Mouse (Mus musculus) neural tube, embryonic 10.5 days (tissue): ENCODE data around the gene Nfe2.
"Not testable (repeated sequence)": the region's sequence is repeated elsewhere in the genome, so short reads cannot be mapped to it uniquely, and the experiment has no call there.

Experiments used
- DNase-seq: peaks from one replicate; pipeline ENCODE4 v3.0.0-alpha.2; 2017; ENCODE audit warnings: low spot score; ENCODE audit errors: extremely low spot score

Gene Nfe2

DNA sequence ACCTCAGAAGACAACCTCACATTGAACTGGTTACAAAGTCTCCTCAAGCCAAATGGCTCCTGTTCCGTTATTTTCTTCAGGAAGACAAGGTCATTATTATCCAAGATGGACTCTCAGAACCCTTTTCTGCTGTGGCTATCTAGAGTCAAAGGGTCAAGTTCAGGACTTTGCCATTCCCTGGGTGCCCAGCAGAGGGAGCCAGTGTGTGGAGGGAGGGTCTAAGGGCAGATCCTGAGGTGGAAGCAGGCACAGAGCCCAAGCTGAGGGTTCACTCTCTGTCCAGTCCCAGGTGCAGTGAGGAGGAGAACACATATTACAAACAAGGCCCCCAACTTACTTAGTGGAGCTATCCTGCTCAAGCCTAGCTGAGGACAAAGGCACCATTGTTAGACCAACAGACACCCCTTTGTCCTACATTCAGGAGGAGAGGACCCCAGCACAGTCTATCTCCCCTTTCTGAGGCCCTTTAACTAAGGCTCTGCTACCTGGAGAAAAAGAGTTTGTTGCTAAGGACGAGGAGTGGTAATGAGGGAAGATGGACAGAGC is 7.9 kb downstream of the Nfe2 start:
- DNase-seq, result peak; percentile 83

- not testable (repeated sequence) for DNase-seq
Measured at GRCm38 (mm10) chr15:103249511-103249910, 8.7 kb downstream of the Nfe2 start.

- peak; percentile 45 for DNase-seq
Measured at GRCm38 (mm10) chr15:103248401-103249313, 9.5 kb downstream of the Nfe2 start.

DNA sequence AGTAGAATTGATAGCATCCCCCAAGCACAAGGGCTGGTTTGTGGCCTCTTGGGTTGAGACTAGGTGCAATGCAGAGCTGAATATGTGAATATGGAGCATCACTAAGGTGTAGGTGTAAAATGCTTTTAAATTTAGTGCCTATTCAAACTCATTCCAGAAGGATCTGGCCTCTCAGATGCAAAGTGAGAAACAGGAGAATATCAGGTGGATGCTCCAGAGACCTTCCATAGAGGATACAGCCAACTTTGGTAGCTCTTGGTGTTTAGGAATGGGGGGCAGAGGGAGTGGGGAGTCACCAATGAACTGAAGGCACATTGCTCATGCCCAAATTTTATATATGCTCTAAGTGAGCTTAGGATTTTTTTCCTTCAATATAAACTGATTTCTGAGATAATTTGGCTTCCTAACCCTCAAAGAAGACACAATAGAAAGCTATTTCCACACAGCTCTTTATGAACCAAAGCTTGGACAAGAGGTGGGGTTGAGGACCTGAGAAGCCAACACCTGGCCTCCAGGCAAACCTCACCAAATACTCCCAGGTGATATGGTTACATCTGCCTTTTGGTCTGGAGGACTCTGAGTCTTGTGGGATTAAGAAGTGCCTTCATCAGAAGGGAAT is 10.3 kb downstream of the Nfe2 start:
- DNase-seq, result no peak

GRCm38 (mm10) chr15:103247078-103247781 is 11.0 kb downstream of the Nfe2 start:
- DNase-seq, result no peak

DNA sequence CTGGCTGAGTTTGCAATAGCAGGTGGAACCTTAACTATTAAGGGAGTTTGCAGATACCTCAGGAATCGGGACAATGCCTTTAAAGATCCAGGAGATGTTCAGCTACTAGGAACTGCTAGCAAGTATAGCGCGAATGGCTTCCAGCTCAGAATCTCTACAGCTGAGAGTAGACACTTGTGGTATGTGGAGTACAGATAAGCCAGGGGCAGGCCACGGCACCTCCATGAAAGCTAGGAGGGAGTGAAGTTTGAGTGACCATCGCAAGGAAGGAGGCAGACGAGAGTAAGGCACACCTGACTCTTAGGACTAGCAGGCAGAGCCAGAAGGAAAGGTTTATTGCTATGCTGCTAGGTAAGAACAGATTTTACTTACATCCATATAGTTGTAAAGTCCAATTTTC is 12.6 kb downstream of the Nfe2 start:
- DNase-seq, result no peak

DNA sequence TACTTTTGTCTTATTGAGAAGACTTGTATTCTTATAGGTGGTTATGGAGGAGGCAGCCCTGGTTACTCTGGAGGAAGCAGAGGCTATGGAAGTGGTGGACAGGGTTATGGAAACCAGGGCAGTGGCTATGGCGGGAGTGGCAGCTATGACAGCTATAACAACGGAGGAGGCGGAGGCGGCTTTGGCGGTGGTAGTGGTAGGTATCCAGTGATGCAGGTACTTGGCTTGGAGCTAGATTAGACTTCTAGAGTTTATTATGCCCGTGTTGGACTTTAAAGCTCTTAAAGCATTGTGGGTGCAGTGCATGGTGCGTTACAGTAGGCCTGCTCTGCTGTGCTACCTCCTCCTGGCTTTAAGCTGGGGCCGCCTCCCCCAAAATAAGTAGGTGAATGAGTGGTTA is 15.3 kb downstream of the Nfe2 start:
- DNase-seq, result no peak

DNA sequence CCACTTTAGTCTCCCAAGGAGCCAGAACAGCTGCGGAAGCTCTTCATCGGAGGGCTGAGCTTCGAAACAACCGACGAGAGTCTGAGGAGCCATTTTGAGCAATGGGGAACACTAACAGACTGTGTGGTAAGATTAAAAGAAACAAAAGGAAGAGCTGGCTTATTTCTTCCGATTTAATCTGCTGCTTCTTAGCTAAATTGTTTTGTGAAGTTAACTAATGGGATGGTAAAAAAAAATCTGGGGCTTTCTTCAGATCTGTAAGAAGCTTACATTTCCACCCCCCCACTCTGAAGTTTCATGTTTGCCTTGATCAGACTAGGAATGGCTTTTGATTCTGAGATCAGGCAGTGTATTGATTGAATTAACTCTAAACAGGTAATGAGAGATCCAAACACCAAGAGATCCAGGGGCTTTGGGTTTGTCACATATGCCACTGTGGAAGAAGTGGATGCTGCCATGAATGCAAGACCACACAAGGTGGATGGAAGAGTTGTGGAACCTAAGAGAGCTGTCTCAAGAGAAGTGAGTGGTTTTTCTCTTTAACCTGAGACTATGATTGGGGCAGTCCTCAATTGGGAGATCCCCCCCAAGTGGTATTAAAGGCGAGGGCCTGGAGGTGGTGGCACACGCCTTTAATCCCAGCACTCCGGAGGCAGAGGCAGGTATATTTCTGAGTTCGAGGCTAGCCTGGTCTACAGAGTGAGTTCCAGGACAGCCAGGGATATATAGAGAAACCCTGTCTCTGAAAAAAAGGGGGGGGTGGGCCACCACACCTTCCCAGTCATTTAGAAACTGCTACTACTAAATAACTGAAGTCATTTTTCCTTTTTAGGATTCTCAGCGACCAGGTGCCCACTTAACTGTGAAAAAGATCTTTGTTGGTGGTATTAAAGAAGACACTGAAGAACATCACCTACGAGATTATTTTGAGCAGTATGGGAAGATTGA is 16.9 kb downstream of the Nfe2 start:
- not testable (repeated sequence) for DNase-seq

DNA sequence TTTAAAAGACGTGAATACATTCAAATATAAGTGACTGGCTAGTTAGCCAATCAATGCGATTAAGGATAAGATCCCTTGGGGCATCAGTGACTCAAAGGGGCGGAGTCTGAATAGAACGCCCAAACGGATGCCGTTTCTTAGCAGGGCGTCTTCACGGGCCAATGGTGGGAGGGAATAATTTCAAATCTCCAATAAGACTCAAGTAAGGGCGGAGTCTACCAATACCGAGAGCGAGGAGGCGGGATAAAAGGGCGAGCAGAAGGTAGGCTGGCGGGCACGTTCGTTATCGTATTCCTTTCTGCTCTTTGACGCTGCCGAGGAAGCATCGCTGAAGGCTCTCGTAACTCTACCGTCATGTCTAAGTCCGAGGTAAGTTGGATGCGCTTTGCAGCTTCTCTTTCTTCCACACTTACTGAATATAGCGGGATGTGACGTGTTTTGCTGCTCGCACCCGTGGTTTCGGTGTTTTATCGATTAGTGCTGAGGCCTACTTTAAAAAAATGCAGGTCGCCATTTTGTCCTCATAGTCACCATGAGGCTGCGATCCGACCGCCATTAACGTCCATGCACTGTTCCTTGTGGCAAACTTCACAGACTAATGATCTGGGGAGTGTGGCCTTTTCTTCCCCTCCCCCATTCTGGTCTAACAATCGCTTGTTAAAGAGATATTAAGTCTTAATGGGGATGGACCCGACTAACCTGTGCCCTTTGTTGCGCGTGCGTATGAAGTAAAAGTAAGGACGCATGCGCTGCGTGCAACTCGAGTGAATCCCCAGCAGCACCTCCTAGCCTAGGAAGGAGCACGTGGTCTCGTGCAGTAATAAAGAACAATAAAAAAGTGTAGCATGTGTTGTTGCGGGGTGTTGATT is 17.8 kb downstream of the Nfe2 start, which contains the start of gene Hnrnpa1:
Gene Hnrnpa1 (plus strand): TSS at position 273 of the 869 bp plus-strand sequence.
- DNase-seq, result peak; percentile 89

- peak; percentile 95 for DNase-seq
Measured at GRCm38 (mm10) chr15:103239685-103240159, 18.5 kb downstream of the Nfe2 start, which contains the start of gene Cbx5. TSS of gene Cbx5 (minus strand) at chr15:103239816.

DNA sequence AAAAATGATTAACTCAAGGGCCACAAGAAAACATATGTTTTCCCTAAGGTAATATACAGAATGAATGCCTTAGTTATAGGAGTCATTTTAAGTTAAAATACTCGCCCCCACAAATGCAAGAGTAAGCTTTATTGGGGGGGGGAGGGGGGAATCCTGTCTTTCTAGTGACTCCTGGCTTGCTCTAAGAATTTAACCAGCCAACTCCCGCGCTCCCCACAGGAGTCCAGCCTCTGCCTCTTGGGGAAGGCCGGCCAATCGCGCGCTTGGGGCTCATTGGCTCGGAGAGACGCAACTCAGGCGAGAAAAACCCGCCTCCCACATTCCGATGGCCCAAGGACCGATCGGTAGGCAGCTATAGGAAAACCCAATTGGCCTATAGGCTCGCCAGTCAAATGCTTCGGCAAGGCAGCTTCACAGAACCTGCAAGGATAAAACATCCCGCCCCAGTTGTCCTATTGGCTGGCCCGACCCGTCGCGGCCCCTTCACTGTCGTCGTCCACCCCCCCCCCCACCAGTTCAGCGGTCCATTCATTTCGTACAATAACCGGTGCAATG is 19.0 kb downstream of the Nfe2 start:
- DNase-seq, result peak; percentile 92

GRCm38 (mm10) chr15:103237295-103237694 is 20.9 kb downstream of the Nfe2 start:
- DNase-seq, result no peak

GRCm38 (mm10) chr15:103233119-103233518 is 25.1 kb downstream of the Nfe2 start:
- no peak for DNase-seq

- DNase-seq, result no peak
Measured at GRCm38 (mm10) chr15:103228904-103229303, 29.3 kb downstream of the Nfe2 start.

DNA sequence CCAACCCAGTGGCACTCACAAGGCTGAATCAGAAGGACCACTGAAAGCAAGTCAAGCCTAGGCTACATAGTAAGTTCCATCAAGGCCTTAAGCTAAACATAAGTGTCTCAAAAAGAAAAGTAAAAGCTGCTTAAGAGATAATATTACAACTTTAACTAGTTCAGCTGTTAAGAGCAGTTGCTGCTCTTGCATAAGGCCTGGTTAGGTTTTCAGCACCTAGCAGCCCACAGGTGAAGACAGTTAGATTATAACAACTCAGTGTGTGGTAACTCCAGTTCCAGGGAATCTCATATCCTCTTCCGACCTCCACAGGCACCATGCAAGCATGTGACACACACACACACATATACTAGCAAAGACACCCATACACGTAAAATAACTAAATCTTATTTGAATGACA is 30.6 kb downstream of the Nfe2 start:
- DNase-seq, result no peak

DNA sequence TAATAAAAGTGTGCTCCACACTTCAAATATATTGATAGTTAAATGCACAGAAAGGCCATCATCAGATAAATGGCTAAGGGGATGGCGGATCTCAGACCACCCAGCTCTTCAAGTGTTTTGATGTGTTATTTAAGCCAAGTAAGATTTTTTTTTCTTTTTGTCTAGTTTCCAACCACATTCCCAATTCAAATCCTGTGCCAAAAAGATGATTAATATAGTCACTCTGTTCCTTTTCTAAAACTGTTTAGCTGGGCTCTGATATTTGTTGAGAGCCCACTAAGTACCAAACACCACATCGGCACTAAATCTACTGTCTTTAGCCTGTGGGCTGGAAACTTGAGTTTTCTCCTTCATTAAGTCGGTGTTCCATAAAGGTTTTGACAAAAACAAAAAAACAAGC is 31.2 kb downstream of the Nfe2 start:
- DNase-seq, result no peak

DNA sequence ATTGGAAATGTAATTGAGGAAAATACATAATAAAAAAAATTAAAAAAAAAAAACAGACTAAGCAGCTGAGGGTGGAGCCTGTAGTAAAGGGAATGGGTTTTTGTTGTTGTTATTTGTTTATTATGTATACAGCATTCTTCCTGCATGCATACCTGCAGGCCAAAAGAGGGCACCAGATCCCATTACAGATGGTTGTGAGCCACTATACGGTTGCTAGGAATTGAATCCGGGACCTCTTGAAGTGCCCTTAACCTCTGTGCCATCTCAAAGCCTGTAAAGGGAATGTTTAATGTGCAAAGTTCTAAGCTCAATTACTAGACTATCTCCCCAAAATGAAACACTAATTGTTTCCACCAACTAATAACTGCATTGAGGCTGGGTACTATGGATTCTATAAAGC is 34.0 kb downstream of the Nfe2 start:
- DNase-seq, result no peak

DNA sequence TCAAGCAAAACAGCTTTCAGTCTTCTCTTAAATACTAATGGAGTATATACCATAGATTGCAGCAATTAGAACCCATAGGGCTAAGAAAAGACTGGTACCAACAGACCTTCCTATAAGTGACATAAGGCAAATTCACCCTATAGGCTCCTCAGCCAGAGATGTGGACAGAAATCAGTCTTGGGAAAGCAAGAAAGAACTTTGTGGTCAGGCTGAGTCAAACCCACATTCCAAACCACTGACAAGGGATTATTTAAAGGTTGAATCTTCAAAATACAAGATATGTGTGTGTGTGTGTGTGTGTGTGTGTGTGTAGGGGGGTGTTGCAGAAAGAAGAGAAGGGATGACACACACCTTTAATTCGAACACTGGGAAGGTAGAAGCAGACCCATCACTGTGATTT is 36.8 kb downstream of the Nfe2 start:
- no peak for DNase-seq

GRCm38 (mm10) chr15:103220785-103221184 is 37.4 kb downstream of the Nfe2 start:
- no peak for DNase-seq
